Mouse (Mus musculus) erythroid progenitor cell, adult 5-6 weeks (primary cell): ENCODE data around the gene Hist1h4b. TPM values are rescaled to one million over a fixed set of nuclear protein-coding genes. Genes with fewer than 3 reads are reported as not detected.

Source experiments
- ATAC-seq: replicated peaks from 2 replicates; pipeline ENCODE4 v1.8.0; 2016; ENCODE audit warnings: moderate number of reproducible peaks, mild to moderate bottlenecking, moderate TSS enrichment, inconsistent platforms; ENCODE audit not compliant: poor library complexity, low FRiP score, severe bottlenecking
- total RNA-seq, 2 experiments: library from RNA; stranded (forward) in 1 of 2; stranded (reverse) in 1 of 2; fragments of 150-400 nt in 1 of 2; fragments of 186-747, 209-891 nt in 1 of 2; gene quantifications; 2 replicates each; pipeline versions ENCODE4 v1.2.3 to v1.2.4; 2015 to 2017; ENCODE audit warnings: low replicate concordance in 2 of 2

The Hist1h4b gene
- total RNA-seq, 2 experiments from 2014 or later = 380 to 1,134 TPM

DNA sequence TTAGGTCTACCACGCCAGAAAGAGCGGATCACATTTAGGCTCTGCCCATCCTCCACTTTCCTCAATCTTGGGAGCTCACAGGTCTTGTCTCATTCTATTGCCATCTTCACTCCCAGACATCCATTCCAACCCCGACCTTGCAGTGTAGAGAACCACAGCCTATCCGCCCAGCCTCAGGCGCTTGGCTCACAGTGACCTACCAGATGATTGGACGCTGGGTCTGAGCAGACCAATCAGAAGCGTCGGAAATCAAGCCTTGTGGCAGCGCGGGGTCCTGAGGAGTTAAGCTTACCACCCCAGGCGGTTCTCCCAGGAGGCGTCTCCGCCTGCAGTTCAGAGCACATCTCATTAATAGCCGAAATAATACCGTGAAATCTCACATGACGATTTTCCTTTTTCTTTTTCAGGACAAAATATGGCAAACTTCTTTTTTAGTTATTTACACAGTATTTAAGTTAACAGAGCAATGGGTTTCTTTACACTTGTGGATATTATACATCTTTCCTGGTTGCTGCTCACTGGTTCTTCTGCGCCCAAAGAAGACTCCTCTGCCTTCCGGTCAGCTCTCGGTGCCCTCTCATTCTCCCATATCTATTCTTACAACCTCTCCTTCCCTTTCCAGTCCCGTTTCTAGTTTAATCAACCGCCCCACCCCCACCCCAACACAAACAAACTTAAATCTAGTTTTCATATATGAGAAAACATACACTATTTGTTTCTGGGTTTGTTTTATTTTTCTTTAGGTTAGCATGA, 15.9 kb downstream of the Hist1h4b start:
- ATAC-seq = peak; percentile 98

GRCm38 (mm10) chr13:23778339-23778738, 21.5 kb downstream of the Hist1h4b start:
- ATAC-seq = no peak

- ATAC-seq = no peak
These were observed 22.2 kb downstream of the Hist1h4b start for GRCm38 (mm10) chr13:23779025-23779424.

DNA sequence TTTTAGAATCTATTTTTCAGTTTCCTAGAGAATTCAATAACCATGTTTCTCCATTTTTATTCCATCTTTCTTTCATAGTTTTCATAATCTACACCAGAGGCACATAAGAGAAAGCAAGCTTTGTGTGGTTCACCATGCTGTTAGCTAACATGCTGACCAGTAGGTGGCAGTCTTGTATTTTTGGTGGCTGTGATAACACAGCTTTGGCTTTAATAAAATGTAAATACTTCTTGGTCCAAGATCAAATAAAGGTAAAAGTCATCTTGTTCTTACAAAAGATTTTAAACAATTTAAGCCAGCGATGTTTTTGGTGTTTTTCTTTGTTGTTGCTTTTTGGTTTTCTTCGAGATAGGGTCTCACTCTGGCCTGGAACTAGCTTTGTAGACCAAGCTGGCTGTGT, 35.7 kb downstream of the Hist1h4b start:
- ATAC-seq = 0 out of 2 replicates have a peak, but pooled peaks have one; percentile 61

DNA sequence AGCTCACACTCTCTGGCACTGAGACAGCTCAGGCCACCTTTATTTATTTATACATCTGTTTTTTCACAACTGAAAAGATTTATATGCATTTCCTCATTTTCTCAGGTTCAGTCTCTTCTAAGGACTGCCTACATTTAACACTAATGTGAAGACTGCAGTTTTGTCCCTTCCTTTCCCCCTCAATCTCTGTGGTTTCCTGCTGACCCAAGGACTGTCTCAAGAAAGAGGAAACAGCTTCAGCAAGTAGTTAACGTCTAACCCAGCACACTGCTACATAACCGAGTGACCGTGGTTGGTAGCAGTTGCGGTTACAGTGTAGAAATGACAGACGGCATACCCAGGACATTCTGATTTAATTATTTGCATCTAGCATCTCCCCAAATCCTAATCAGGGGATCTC, 42.6 kb downstream of the Hist1h4b start:
- no peak for ATAC-seq

DNA sequence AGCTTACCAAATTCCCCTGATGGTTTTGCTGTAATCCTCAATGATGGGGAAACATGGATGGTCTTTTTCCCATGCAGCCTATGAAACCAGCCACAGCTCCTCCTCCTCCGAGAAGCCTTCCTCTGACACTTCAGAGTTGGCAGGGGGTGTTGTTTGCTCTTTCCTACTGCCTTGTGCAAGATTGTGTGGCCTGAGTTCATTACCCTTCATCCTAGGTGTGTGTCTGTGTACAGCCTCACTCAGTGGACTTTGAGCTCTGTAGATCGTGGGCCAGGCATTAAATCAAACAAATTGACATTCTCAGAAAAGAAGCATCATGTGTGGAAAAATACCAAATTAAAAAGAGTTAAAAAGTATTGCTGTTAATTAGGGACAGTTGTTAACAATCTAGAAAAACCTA, 47.7 kb downstream of the Hist1h4b start:
- ATAC-seq = no peak

DNA sequence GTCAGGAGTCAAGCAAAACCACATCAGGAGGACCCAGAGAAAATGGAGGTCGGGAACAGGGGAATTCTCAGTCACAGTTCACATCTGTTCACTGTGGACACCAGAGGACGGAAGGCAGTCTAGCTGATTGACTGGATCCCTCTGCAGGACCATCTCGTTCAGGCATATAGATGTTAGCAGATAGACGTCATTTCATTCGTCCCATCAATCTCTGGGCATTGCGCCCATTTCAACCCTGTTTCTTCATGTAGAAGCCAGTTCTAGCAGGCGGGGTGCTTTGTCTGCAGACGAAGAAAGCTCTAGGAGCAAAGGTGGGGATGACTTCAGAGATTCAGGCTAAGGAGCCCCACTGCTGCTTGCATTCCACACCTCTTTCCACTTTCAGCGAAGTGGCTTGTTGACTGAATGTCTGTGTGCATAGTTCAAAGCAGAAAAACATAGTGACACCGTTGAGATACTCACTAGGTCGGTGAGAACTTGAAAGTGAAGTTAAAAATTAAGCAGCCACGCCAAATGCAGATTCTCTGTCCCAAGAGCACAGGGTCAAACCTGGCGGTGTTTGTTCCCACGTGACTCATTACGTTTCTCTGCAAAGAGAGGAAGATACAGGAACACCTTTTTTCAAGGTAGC, 49.7 kb downstream of the Hist1h4b start, which contains the start of gene Slc17a2:
Slc17a2 (plus strand) TSS at position 572 of the 631 bp plus-strand sequence.
- no peak for ATAC-seq

Other genes starting within 250 kb of the Hist1h4b start
Only the 30 nearest of the 37 such genes appear.
- gene Hist1h1d, start 203.8 kb upstream of the Hist1h4b start, total RNA-seq (2015; ENCODE audit: low replicate concordance) = 59.1 and 59.8 TPM in 2 replicates
- gene Hist1h1d, start 203.8 kb upstream of the Hist1h4b start, total RNA-seq (2017; ENCODE audit: low replicate concordance) = 587 and 674 TPM in 2 replicates
- 238 and 264 TPM in 2 replicates for gene Hist1h3e, start 194.6 kb upstream of the Hist1h4b start, total RNA-seq (2015; ENCODE audit: low replicate concordance)
- gene Hist1h3e, start 194.6 kb upstream of the Hist1h4b start, total RNA-seq (2017; ENCODE audit: low replicate concordance) = 387 and 422 TPM in 2 replicates
- 4.2 and 33.5 TPM in 2 replicates for gene Hist1h2ae, start 185.8 kb upstream of the Hist1h4b start, total RNA-seq (2015; ENCODE audit: low replicate concordance)
- 1,390 and 1,464 TPM in 2 replicates for gene Hist1h2ae, start 185.8 kb upstream of the Hist1h4b start, total RNA-seq (2017; ENCODE audit: low replicate concordance)
- 851 and 976 TPM in 2 replicates for gene Hist1h2bg, start 185.6 kb upstream of the Hist1h4b start, total RNA-seq (2015; ENCODE audit: low replicate concordance)
- 2,677 and 3,057 TPM in 2 replicates for gene Hist1h2bg, start 185.6 kb upstream of the Hist1h4b start, total RNA-seq (2017; ENCODE audit: low replicate concordance)
- 1,210 and 1,460 TPM in 2 replicates for gene Hist1h2bf, start 182.8 kb upstream of the Hist1h4b start, total RNA-seq (2015; ENCODE audit: low replicate concordance)
- 1,557 and 1,840 TPM in 2 replicates for gene Hist1h2bf, start 182.8 kb upstream of the Hist1h4b start, total RNA-seq (2017; ENCODE audit: low replicate concordance)
- gene Hist1h2ad, start 182.6 kb upstream of the Hist1h4b start, total RNA-seq (2015; ENCODE audit: low replicate concordance) = 9.0 and 15.1 TPM in 2 replicates
- 2,771 and 6,356 TPM in 2 replicates for gene Hist1h2ad, start 182.6 kb upstream of the Hist1h4b start, total RNA-seq (2017; ENCODE audit: low replicate concordance)
- 379 and 393 TPM in 2 replicates for gene Hist1h3d, start 181.2 kb upstream of the Hist1h4b start, total RNA-seq (2015; ENCODE audit: low replicate concordance)
- gene Hist1h3d, start 181.2 kb upstream of the Hist1h4b start, total RNA-seq (2017; ENCODE audit: low replicate concordance) = 236 and 363 TPM in 2 replicates
- gene Hist1h4d, start 175.4 kb upstream of the Hist1h4b start, total RNA-seq (2015; ENCODE audit: low replicate concordance) = 1,614 and 1,995 TPM in 2 replicates
- gene Hist1h4d, start 175.4 kb upstream of the Hist1h4b start, total RNA-seq (2017; ENCODE audit: low replicate concordance) = 2,133 and 2,242 TPM in 2 replicates
- 39.8 and 50.1 TPM in 2 replicates for gene Hist1h2be, start 135.9 kb upstream of the Hist1h4b start, total RNA-seq (2015; ENCODE audit: low replicate concordance)
- gene Hist1h2be, start 135.9 kb upstream of the Hist1h4b start, total RNA-seq (2017; ENCODE audit: low replicate concordance) = 202 and 281 TPM in 2 replicates
- 1,339 and 1,610 TPM in 2 replicates for gene Hist1h1e, start 134.5 kb upstream of the Hist1h4b start, total RNA-seq (2015; ENCODE audit: low replicate concordance)
- 1,649 and 1,886 TPM in 2 replicates for gene Hist1h1e, start 134.5 kb upstream of the Hist1h4b start, total RNA-seq (2017; ENCODE audit: low replicate concordance)
- gene Hist1h2ac, start 73.1 kb upstream of the Hist1h4b start, total RNA-seq (2015; ENCODE audit: low replicate concordance) = 7.5 and 8.3 TPM in 2 replicates
- 152 and 187 TPM in 2 replicates for gene Hist1h2ac, start 73.1 kb upstream of the Hist1h4b start, total RNA-seq (2017; ENCODE audit: low replicate concordance)
- gene Hist1h2bc, start 72.8 kb upstream of the Hist1h4b start, total RNA-seq (2015; ENCODE audit: low replicate concordance) = 84.3 and 136 TPM in 2 replicates
- gene Hist1h2bc, start 72.8 kb upstream of the Hist1h4b start, total RNA-seq (2017; ENCODE audit: low replicate concordance) = 401 and 556 TPM in 2 replicates
- 2.2 TPM in 1 of 2 replicates, not detected in the other for gene Hist1h1t, start 61.2 kb upstream of the Hist1h4b start, total RNA-seq (2015; ENCODE audit: low replicate concordance)
- gene Hist1h1t, start 61.2 kb upstream of the Hist1h4b start, total RNA-seq (2017; ENCODE audit: low replicate concordance) = 3.5 and 8.2 TPM in 2 replicates
- 225 and 268 TPM in 2 replicates for gene Hist1h4c, start 58.6 kb upstream of the Hist1h4b start, total RNA-seq (2015; ENCODE audit: low replicate concordance)
- 667 and 1,084 TPM in 2 replicates for gene Hist1h4c, start 58.6 kb upstream of the Hist1h4b start, total RNA-seq (2017; ENCODE audit: low replicate concordance)
- 7.5 and 14.1 TPM in 2 replicates for gene Hfe, start 46.2 kb upstream of the Hist1h4b start, total RNA-seq (2015; ENCODE audit: low replicate concordance)
- 0.77 and 2.2 TPM in 2 replicates for gene Hfe, start 46.2 kb upstream of the Hist1h4b start, total RNA-seq (2017; ENCODE audit: low replicate concordance)
- 527 and 533 TPM in 2 replicates for gene Hist1h1c, start 18.2 kb upstream of the Hist1h4b start, total RNA-seq (2015; ENCODE audit: low replicate concordance)
- gene Hist1h1c, start 18.2 kb upstream of the Hist1h4b start, total RNA-seq (2017; ENCODE audit: low replicate concordance) = 3,859 and 4,708 TPM in 2 replicates
- 412 and 474 TPM in 2 replicates for gene Hist1h3c, start 11.4 kb upstream of the Hist1h4b start, total RNA-seq (2015; ENCODE audit: low replicate concordance)
- gene Hist1h3c, start 11.4 kb upstream of the Hist1h4b start, total RNA-seq (2017; ENCODE audit: low replicate concordance) = 1,335 and 2,217 TPM in 2 replicates
- gene Hist1h2bb, start 10.3 kb upstream of the Hist1h4b start, total RNA-seq (2015; ENCODE audit: low replicate concordance) = 856 and 1,017 TPM in 2 replicates
- 7,682 and 13,399 TPM in 2 replicates for gene Hist1h2bb, start 10.3 kb upstream of the Hist1h4b start, total RNA-seq (2017; ENCODE audit: low replicate concordance)
- 222 and 372 TPM in 2 replicates for gene Hist1h2ab, start 5.9 kb upstream of the Hist1h4b start, total RNA-seq (2015; ENCODE audit: low replicate concordance)
- 5,516 and 10,292 TPM in 2 replicates for gene Hist1h2ab, start 5.9 kb upstream of the Hist1h4b start, total RNA-seq (2017; ENCODE audit: low replicate concordance)
- gene Hist1h3b, start 4.7 kb upstream of the Hist1h4b start, total RNA-seq (2015; ENCODE audit: low replicate concordance) = 1,233 and 1,450 TPM in 2 replicates
- gene Hist1h3b, start 4.7 kb upstream of the Hist1h4b start, total RNA-seq (2017; ENCODE audit: low replicate concordance) = 1,686 and 1,833 TPM in 2 replicates
- gene Hist1h4a, start 4.2 kb downstream of the Hist1h4b start, total RNA-seq (2015; ENCODE audit: low replicate concordance) = 142 and 188 TPM in 2 replicates
- 706 and 1,369 TPM in 2 replicates for gene Hist1h4a, start 4.2 kb downstream of the Hist1h4b start, total RNA-seq (2017; ENCODE audit: low replicate concordance)
- 238 and 271 TPM in 2 replicates for gene Hist1h3a, start 5.4 kb downstream of the Hist1h4b start, total RNA-seq (2015; ENCODE audit: low replicate concordance)
- gene Hist1h3a, start 5.4 kb downstream of the Hist1h4b start, total RNA-seq (2017; ENCODE audit: low replicate concordance) = 723 and 806 TPM in 2 replicates
- 666 and 715 TPM in 2 replicates for gene Hist1h1a, start 6.7 kb downstream of the Hist1h4b start, total RNA-seq (2015; ENCODE audit: low replicate concordance)
- 4,010 and 6,111 TPM in 2 replicates for gene Hist1h1a, start 6.7 kb downstream of the Hist1h4b start, total RNA-seq (2017; ENCODE audit: low replicate concordance)
- not detected in 2 replicates for gene Trim38, start 12.9 kb downstream of the Hist1h4b start, total RNA-seq (2015; ENCODE audit: low replicate concordance)
- 0.39 TPM in 1 of 2 replicates, not detected in the other for gene Trim38, start 12.9 kb downstream of the Hist1h4b start, total RNA-seq (2017; ENCODE audit: low replicate concordance)
- gene Slc17a2, start 50.0 kb downstream of the Hist1h4b start, total RNA-seq (2015; ENCODE audit: low replicate concordance) = not detected in 2 replicates
- gene Slc17a2, start 50.0 kb downstream of the Hist1h4b start, total RNA-seq (2017; ENCODE audit: low replicate concordance) = not detected in 2 replicates
- not detected in 2 replicates for gene Slc17a3, start 82.4 kb downstream of the Hist1h4b start, total RNA-seq (2015; ENCODE audit: low replicate concordance)
- gene Slc17a3, start 82.4 kb downstream of the Hist1h4b start, total RNA-seq (2017; ENCODE audit: low replicate concordance) = not detected in 2 replicates
- gene Slc17a1, start 110.7 kb downstream of the Hist1h4b start, total RNA-seq (2015; ENCODE audit: low replicate concordance) = not detected in 2 replicates
- gene Slc17a1, start 110.7 kb downstream of the Hist1h4b start, total RNA-seq (2017; ENCODE audit: low replicate concordance) = not detected in 2 replicates
- 0.42 TPM in 1 of 2 replicates, not detected in the other for gene Slc17a4, start 158.0 kb downstream of the Hist1h4b start, total RNA-seq (2015; ENCODE audit: low replicate concordance)
- gene Slc17a4, start 158.0 kb downstream of the Hist1h4b start, total RNA-seq (2017; ENCODE audit: low replicate concordance) = 2.4 TPM in 1 of 2 replicates, not detected in the other
- not detected in 2 replicates for gene Hist1h2ba, start 177.1 kb downstream of the Hist1h4b start, total RNA-seq (2015; ENCODE audit: low replicate concordance)
- gene Hist1h2ba, start 177.1 kb downstream of the Hist1h4b start, total RNA-seq (2017; ENCODE audit: low replicate concordance) = not detected in 2 replicates
- gene Hist1h2aa, start 177.4 kb downstream of the Hist1h4b start, total RNA-seq (2015; ENCODE audit: low replicate concordance) = not detected in 2 replicates
- not detected in 2 replicates for gene Hist1h2aa, start 177.4 kb downstream of the Hist1h4b start, total RNA-seq (2017; ENCODE audit: low replicate concordance)